Mouse (Mus musculus) MEL (cell line): ENCODE data around the gene Samd14.

Experiments
- CTCF ChIP-seq, 3 experiments: IDR thresholded peaks in 2 of 3; conservative IDR thresholded peaks in 1 of 3; 2 replicates each; pipeline ENCODE4 v1.5.1; 2011 to 2012; ENCODE audit warnings: low read length in 3 of 3, low read depth in 2 of 3, mild to moderate bottlenecking in 2 of 3, improper control_type of control experiment in 1 of 3, inconsistent platforms in 1 of 3, mixed read lengths in 1 of 3, moderate library complexity in 1 of 3; ENCODE audit not compliant: control insufficient read depth in 1 of 3, insufficient read depth in 1 of 3, poor library complexity in 1 of 3, severe bottlenecking in 1 of 3
- EP300 ChIP-seq, 2 experiments: IDR thresholded peaks; 2 replicates each; pipeline ENCODE4 v1.6.1; 2011; ENCODE audit warnings: improper control_type of control experiment in 2 of 2, low read length in 2 of 2, low read depth in 1 of 2, mild to moderate bottlenecking in 1 of 2
- HCFC1 ChIP-seq: IDR thresholded peaks from 2 replicates; pipeline ENCODE4 v1.6.1; 2012; ENCODE audit warnings: low read depth, mild to moderate bottlenecking, inconsistent platforms, low read length, improper control_type of control experiment, moderate library complexity
- MEF2A ChIP-seq: IDR thresholded peaks from 2 replicates; pipeline ENCODE4 v1.6.1; 2014; ENCODE audit warnings: low read depth, mild to moderate bottlenecking, inconsistent platforms, low read length, improper control_type of control experiment; ENCODE audit not compliant: poor library complexity, insufficient replicate concordance, severe bottlenecking; ENCODE audit errors: extremely low read depth
- TCF12 ChIP-seq: IDR thresholded peaks from 2 replicates; pipeline ENCODE4 v1.6.1; 2014; ENCODE audit warnings: low read depth, mild to moderate bottlenecking, inconsistent platforms, low read length, improper control_type of control experiment, moderate library complexity

- TF ChIP-seq CTCF (IDR thresholded peaks at IDR 0.05 in 2 of 3, conservative IDR thresholded peaks at IDR 0.05 in 1 of 3; ENCODE audit: control insufficient read depth in 1 of 3, insufficient read depth in 1 of 3, low read depth in 2 of 3, low read length in 3 of 3, poor library complexity in 1 of 3, severe bottlenecking in 1 of 3): no peak
- TF ChIP-seq TCF12: no peak
- no peak for TF ChIP-seq MEF2A
- TF ChIP-seq HCFC1: no peak
- no peak for TF ChIP-seq EP300 (IDR thresholded peaks at IDR 0.05; ENCODE audit: low read depth in 1 of 2, low read length in 2 of 2)
Observed at GRCm38 (mm10) chr11:94974951-94975350, 34.7 kb upstream of the Samd14 start.
